Mouse (Mus musculus): ENCODE results near the gene Gm17482.

DNA sequence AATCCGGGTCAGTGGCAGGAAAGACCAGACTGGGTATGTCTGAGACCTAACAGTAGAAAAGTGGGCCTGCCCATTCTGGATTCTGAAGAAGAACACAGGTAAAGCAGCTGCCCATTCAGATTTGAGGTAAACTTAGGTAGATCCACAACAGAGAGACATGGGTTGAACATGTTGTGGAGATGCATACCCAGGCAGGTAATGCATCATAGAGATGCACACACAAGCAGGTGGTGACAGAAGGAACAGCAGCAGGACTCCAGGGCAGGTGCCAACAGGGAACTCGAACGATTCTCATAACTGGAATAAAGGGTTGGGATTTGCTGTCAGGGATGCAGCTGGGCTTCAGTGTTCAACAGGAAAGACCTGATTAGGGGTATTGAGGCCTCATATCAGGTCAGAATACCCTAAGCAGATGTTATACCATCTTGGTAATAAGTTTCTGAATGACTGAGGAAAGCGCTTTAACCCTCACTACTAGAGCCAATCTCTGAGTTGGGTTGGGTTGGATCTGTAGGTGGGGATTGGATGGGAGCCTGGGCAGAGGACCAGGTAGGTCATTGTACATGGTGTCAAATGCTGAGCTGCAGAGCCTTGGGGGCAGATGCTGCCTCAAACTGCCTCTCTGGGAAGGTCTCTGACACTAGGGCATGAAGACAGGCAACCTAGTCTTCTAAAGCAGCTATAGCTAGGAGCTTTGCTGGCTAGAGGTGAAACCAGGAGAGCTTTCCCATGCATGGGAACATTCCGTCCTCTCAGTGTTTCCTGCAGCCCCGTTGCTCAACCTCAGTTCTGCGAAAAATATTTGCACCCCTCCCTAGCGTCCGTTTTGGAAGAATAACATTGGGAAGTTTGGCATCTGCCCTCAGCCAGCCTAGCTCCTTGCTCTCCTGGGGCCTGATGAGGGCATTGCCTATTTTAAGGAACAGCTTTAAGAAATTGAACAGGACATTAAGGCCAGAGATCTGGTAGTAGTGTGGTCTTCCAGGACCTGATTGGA is 11.2 kb downstream of the Gm17482 start:
- TF ChIP-seq POLR2A (IDR thresholded peaks at IDR 0.05; ENCODE audit: borderline replicate concordance, low read depth, low read length) (no peak), CTCF (IDR thresholded peaks at IDR 0.05; ENCODE audit: low read depth, low read length) (no peak)
